Comparison of ENCODE assay signal across 18 mouse cellular contexts in genomic region chr6:99333127-99333526, GRCm38 (mm10).
"Had no signal": no experiment of that assay in that cellular context is flagged by ENCODE, and none has a peak within 500 bp of the region (broad histone marks: within the 10 kb centered on the region; RNA-seq: fewer than 3 reads in every experiment).

No protein-coding gene starts in this region.

- H3K4me3 ChIP-seq: lung, embryonic 15.5 days; megakaryocyte, embryonic 14.5 days; midbrain, embryonic 13.5 days; midbrain, embryonic 15.5 days; neural tube, embryonic 12.5 days; stomach, embryonic 15.5 days had no signal

- H3K36me3 ChIP-seq: lung, embryonic 15.5 days; midbrain, embryonic 13.5 days; midbrain, embryonic 15.5 days; neural tube, embryonic 12.5 days; stomach, embryonic 15.5 days had no signal

- H3K27ac ChIP-seq: lung, embryonic 15.5 days; macrophage; midbrain, embryonic 13.5 days; midbrain, embryonic 15.5 days; neural tube, embryonic 12.5 days; stomach, embryonic 15.5 days; stomach, postnatal 0 days had no signal

- H3K9me3 ChIP-seq: lung, embryonic 15.5 days; megakaryocyte, embryonic 14.5 days; midbrain, embryonic 13.5 days; midbrain, embryonic 15.5 days; neural tube, embryonic 12.5 days; stomach, embryonic 15.5 days had no signal

- ATAC-seq: liver, postnatal 0 days; lung, postnatal 0 days; midbrain, embryonic 13.5 days; midbrain, embryonic 15.5 days had no signal

- H3K27me3 ChIP-seq: lung, embryonic 15.5 days; megakaryocyte, embryonic 14.5 days; midbrain, embryonic 13.5 days; midbrain, embryonic 15.5 days; neural tube, embryonic 12.5 days; stomach, embryonic 15.5 days had no signal

- H3K4me1 ChIP-seq: midbrain, embryonic 15.5 days had no signal

- H3K9ac ChIP-seq: liver, postnatal 0 days; lung, embryonic 15.5 days; midbrain, embryonic 13.5 days; midbrain, embryonic 15.5 days; neural tube, embryonic 12.5 days; stomach, embryonic 15.5 days had no signal

- DNase-seq: liver, postnatal 0 days; lung, adult 2 months; lung, postnatal 14 days; lung, postnatal 36 days; right cerebral cortex, postnatal 14 days; thymus, adult 2 months; thymus, postnatal 25 days; thymus, postnatal 4 days had no signal

- H3K4me2 ChIP-seq: lung, embryonic 15.5 days; midbrain, embryonic 11.5 days; midbrain, embryonic 13.5 days; midbrain, embryonic 15.5 days; neural tube, embryonic 12.5 days; stomach, embryonic 15.5 days had no signal
